Mouse (Mus musculus) myocyte (in vitro differentiated cells): ENCODE results near the gene 1700129C05Rik. TPM values are rescaled to one million over a fixed set of nuclear protein-coding genes. Genes with fewer than 3 reads are reported as not detected.

Experiments
- H3K27me3 ChIP-seq: one replicate; pipeline ENCODE4 v1.6.1; 2011; ENCODE audit not compliant: control insufficient read depth, insufficient read depth, insufficient read length
- H3K36me3 ChIP-seq: one replicate; pipeline ENCODE4 v1.6.1; 2011; ENCODE audit not compliant: control insufficient read depth, insufficient read depth
- H3K4me2 ChIP-seq: one replicate; pipeline ENCODE4 v1.6.1; 2011; ENCODE audit warnings: low read depth, control low read depth
- H3K4me3 ChIP-seq: one replicate; pipeline ENCODE4 v1.5.1; 2011; ENCODE audit warnings: mild to moderate bottlenecking, control low read depth, moderate library complexity
- H3K79me2 ChIP-seq: one replicate; pipeline ENCODE4 v1.6.1; 2011; ENCODE audit not compliant: control insufficient read depth, insufficient read depth
- H3ac ChIP-seq: one replicate; pipeline ENCODE4 v1.6.1; 2011; ENCODE audit not compliant: control insufficient read depth, insufficient read length
- CEBPB ChIP-seq: IDR thresholded peaks from 2 replicates; pipeline ENCODE4 v1.6.1; 2011; ENCODE audit warnings: mild to moderate bottlenecking, moderate library complexity; ENCODE audit not compliant: poor library complexity, insufficient read depth, severe bottlenecking
- E2F4 ChIP-seq: IDR thresholded peaks from one replicate; pipeline ENCODE4 v1.6.1; 2011; ENCODE audit warnings: mild to moderate bottlenecking, control low read depth, moderate library complexity; ENCODE audit not compliant: insufficient read depth
- MAX ChIP-seq: IDR thresholded peaks from one replicate; pipeline ENCODE4 v1.6.1; 2011; ENCODE audit warnings: low read depth, mild to moderate bottlenecking, control low read depth
- MYOD1 ChIP-seq, 3 experiments: IDR thresholded peaks; one replicate each; pipeline ENCODE4 v1.6.1; 2011; ENCODE audit warnings: control low read depth in 2 of 3, low read depth in 2 of 3, mild to moderate bottlenecking in 2 of 3, moderate library complexity in 1 of 3; ENCODE audit not compliant: insufficient read length in 2 of 3, control insufficient read depth in 1 of 3
- MYOG ChIP-seq, 3 experiments: IDR thresholded peaks; one replicate each; pipeline ENCODE4 v1.6.1; 2011; ENCODE audit warnings: control low read depth in 2 of 3, low read depth in 2 of 3, mild to moderate bottlenecking in 2 of 3; ENCODE audit not compliant: insufficient read length in 2 of 3, control insufficient read depth in 1 of 3, insufficient read depth in 1 of 3
- POLR2A ChIP-seq: IDR thresholded peaks from one replicate; pipeline ENCODE4 v1.6.1; 2011; ENCODE audit warnings: low read depth, mild to moderate bottlenecking, control low read depth, moderate library complexity; ENCODE audit not compliant: insufficient read length
- POLR2AphosphoS2 ChIP-seq: IDR thresholded peaks from one replicate; pipeline ENCODE4 v1.6.1; 2011; ENCODE audit warnings: low read depth, control low read depth; ENCODE audit not compliant: insufficient read length
- REST ChIP-seq: IDR thresholded peaks from one replicate; pipeline ENCODE4 v1.6.1; 2011; ENCODE audit warnings: mild to moderate bottlenecking, control low read depth, moderate library complexity; ENCODE audit not compliant: insufficient read depth, insufficient read length
- SRF ChIP-seq: IDR thresholded peaks from one replicate; pipeline ENCODE4 v1.6.1; 2011; ENCODE audit warnings: low read depth; ENCODE audit not compliant: control insufficient read depth, insufficient read length
- TCF12 ChIP-seq: IDR thresholded peaks from one replicate; pipeline ENCODE4 v1.6.1; 2011; ENCODE audit warnings: mild to moderate bottlenecking, control low read depth; ENCODE audit not compliant: poor library complexity, insufficient read depth, severe bottlenecking
- TCF3 ChIP-seq: IDR thresholded peaks from one replicate; pipeline ENCODE4 v1.6.1; 2011; ENCODE audit warnings: low read depth, control low read depth; ENCODE audit not compliant: insufficient read length
- USF1 ChIP-seq: IDR thresholded peaks from one replicate; pipeline ENCODE4 v1.6.1; 2011; ENCODE audit warnings: low read depth, mild to moderate bottlenecking, control low read depth, moderate library complexity
- polyA plus RNA-seq: library from polyadenylated mRNA; unstranded; fragments of >200 nt; fragmentation: generic; extraction: Trizol; gene quantifications from one replicate; pipeline ENCODE4 v1.2.1, GENCODE M21; 2012; ENCODE audit warnings: missing spikeins

Gene 1700129C05Rik
- polyA plus RNA-seq, 1 experiment, result not detected

DNA sequence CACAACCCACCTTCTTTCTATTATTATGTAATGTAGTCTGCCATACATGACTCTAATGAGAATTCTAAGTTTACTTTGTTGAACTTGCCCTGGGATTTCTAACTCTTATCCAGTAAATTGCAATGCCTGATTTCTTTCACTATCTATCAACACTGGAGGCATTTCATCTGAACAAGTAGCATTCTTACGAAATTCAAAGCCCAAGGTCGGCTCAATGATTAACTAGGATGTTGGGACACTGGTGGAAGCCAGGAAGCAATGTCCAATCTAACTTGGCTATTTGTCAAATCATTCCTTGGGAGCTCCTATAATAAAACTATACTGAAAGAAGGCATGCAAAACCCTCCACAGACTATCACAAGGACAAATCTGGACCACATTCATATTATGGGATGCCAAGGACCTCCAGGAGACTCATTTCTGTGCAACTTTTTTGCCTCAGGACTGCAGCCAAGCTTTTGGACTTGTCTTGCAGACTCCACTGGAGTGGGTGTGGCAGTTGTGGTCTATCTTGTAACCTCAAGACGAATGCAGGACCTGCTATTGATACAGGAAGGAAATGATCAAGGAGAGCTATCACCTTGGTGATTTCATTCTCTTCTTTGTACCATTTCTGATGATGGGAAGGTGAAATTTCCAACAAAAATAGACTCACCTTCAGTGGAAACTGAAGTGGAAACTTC is 14.5 kb upstream of the 1700129C05Rik start:
- Histone ChIP-seq H3K4me3 (no peak overlapping the region), H3K27me3 (no peaks in the 10 kb centered on the region), H3K79me2 (no peaks in the 10 kb centered on the region), H3K36me3 (no peaks in the 10 kb centered on the region), H3ac (no peak overlapping the region), H3K4me2 (no peak overlapping the region)
- TF ChIP-seq MYOD1 (IDR thresholded peaks at IDR 0.05; ENCODE audit: control insufficient read depth in 1 of 3, insufficient read length in 2 of 3, low read depth in 2 of 3) (no peak), CEBPB (no peak), POLR2A (no peak), POLR2AphosphoS2 (no peak), MAX (no peak), TCF3 (no peak), MYOG (IDR thresholded peaks at IDR 0.05; ENCODE audit: control insufficient read depth in 1 of 3, insufficient read depth in 1 of 3, insufficient read length in 2 of 3, low read depth in 2 of 3) (no peak), E2F4 (no peak), USF1 (no peak), SRF (no peak), REST (no peak), TCF12 (no peak)

DNA sequence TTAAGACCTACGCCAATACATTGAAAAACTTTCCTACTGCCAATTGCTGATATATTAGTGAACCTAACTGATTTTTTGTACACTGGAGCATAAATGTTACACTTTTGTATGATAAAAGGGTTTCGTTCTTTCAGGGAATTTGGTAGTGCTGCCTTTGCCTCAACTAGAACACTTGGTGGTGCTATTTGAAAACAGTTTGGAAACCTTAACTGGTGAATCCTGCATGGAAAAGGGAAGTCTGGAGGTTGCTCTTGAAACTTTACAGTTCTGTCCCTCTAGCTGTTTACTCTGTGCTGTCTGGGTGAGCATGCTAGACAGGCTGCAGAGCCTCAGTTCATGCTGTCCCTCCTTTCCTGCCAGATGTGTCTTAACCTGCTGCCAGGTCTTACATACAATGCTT is 12.9 kb upstream of the 1700129C05Rik start:
- H3K36me3 ChIP-seq, result no peaks in the 10 kb centered on the region
- no peak overlapping the region for H3K4me3 ChIP-seq
- no peak overlapping the region for H3K4me2 ChIP-seq
- H3K27me3 ChIP-seq, result no peaks in the 10 kb centered on the region
- no peaks in the 10 kb centered on the region for H3K79me2 ChIP-seq
- H3ac ChIP-seq, result no peak overlapping the region
- TF ChIP-seq TCF3 (no peak), USF1 (no peak), SRF (no peak), CEBPB (no peak), TCF12 (no peak), E2F4 (no peak), POLR2A (no peak), POLR2AphosphoS2 (no peak), REST (no peak), MYOD1 (IDR thresholded peaks at IDR 0.05; ENCODE audit: control insufficient read depth in 1 of 3, insufficient read length in 2 of 3, low read depth in 2 of 3) (no peak), MAX (no peak), MYOG (IDR thresholded peaks at IDR 0.05; ENCODE audit: control insufficient read depth in 1 of 3, insufficient read depth in 1 of 3, insufficient read length in 2 of 3, low read depth in 2 of 3) (no peak)

DNA sequence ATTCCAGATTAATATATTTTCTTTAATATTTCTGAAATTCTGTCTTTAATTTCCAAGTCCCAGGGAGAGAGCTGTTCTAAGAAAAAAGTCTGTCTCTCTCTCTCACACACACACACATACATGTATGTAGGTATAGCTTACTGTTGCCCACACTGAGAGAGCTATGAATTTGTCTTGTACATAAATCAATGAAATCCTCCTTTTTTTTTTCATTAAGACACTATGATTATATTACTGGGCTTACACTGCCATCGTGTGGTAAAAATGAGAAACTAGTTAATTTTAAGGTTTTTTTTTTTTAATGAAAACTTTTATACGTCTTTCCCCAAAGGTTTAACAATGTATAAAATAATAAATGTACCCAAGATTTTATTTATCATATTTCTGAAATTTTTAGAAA is 28.4 kb downstream of the 1700129C05Rik start:
- Histone ChIP-seq H3K79me2 (no peaks in the 10 kb centered on the region), H3K27me3 (no peaks in the 10 kb centered on the region), H3K4me2 (no peak overlapping the region), H3K4me3 (no peak overlapping the region), H3K36me3 (no peaks in the 10 kb centered on the region), H3ac (no peak overlapping the region)
- no peak for TF ChIP-seq TCF3
- TF ChIP-seq MAX, result no peak
- no peak for TF ChIP-seq POLR2A
- no peak for TF ChIP-seq POLR2AphosphoS2

DNA sequence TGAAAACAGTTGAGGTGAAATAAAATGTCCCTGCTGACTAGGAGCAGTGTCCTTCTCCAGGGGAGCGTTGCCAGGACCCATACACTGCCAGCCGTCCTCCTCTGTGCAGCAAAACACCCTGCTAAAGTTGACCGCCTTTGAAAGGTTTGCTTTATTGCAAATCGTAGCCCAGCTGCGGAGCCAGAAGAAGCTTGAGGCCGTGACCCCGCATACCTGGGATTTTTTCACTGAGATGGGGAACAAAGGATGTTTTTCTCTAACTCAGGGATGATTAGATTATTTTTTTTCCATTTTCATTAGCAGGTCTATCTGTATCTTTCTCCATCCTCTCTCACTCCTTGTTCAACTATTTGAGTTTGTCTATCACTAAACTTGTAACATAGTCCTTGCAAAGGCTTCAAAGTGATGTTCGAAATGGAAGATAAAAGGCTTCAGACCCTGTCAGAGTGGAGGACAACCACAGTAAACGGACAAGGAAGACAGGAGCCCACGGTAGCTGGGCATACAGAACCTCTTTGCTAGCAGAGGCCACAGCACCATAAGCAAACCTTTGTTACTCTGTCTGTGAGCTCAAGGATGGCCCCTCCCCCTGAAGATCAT is 38.6 kb downstream of the 1700129C05Rik start:
- no peak overlapping the region for H3K4me3 ChIP-seq
- no peak overlapping the region for H3K4me2 ChIP-seq
- no peak for TF ChIP-seq MAX
- no peak for TF ChIP-seq SRF
- TF ChIP-seq MYOD1 (IDR thresholded peaks at IDR 0.05; ENCODE audit: control insufficient read depth in 1 of 3, insufficient read length in 2 of 3, low read depth in 2 of 3), result no peak
- no peak for TF ChIP-seq USF1
- no peak for TF ChIP-seq POLR2A
- no peak for TF ChIP-seq REST
- no peak for TF ChIP-seq POLR2AphosphoS2
- no peak for TF ChIP-seq TCF3
- TF ChIP-seq TCF12, result no peak
- TF ChIP-seq CEBPB, result no peak
- TF ChIP-seq E2F4, result no peak
- TF ChIP-seq MYOG (IDR thresholded peaks at IDR 0.05; ENCODE audit: control insufficient read depth in 1 of 3, insufficient read depth in 1 of 3, insufficient read length in 2 of 3, low read depth in 2 of 3), result no peak
- H3K79me2 ChIP-seq, result no peaks in the 10 kb centered on the region
- no peak overlapping the region for H3ac ChIP-seq
- H3K27me3 ChIP-seq, result no peaks in the 10 kb centered on the region
- H3K36me3 ChIP-seq, result no peaks in the 10 kb centered on the region

DNA sequence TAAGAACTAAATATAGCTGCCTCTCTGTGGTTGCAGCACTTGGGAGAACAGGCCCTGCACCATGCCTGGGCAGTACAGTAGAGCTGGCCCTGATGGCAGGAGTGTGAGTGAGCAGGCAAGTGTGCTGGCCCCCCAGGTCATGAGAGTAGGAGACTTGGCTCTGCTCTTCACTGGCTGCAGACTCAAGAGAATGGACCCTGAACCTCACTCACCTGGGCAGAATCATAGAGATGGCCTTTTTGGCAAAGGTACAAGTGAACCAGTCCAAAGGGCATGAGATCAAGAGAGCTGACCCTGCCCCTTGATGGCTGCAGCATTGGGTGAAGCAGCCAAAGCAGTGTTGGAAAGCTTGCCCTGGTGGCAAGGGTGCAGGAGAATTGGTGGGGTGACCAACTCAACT is 49.1 kb downstream of the 1700129C05Rik start:
- Histone ChIP-seq H3K27me3 (no peaks in the 10 kb centered on the region), H3K36me3 (no peaks in the 10 kb centered on the region), H3K79me2 (no peaks in the 10 kb centered on the region), H3K4me3 (no peak overlapping the region), H3ac (no peak overlapping the region), H3K4me2 (no peak overlapping the region)
- TF ChIP-seq TCF12, result no peak
- TF ChIP-seq POLR2AphosphoS2, result no peak
- TF ChIP-seq MYOG (IDR thresholded peaks at IDR 0.05; ENCODE audit: control insufficient read depth in 1 of 3, insufficient read depth in 1 of 3, insufficient read length in 2 of 3, low read depth in 2 of 3), result no peak
- TF ChIP-seq REST, result no peak
- TF ChIP-seq MYOD1 (IDR thresholded peaks at IDR 0.05; ENCODE audit: control insufficient read depth in 1 of 3, insufficient read length in 2 of 3, low read depth in 2 of 3), result no peak
- no peak for TF ChIP-seq TCF3
- no peak for TF ChIP-seq CEBPB
- TF ChIP-seq E2F4, result no peak
- no peak for TF ChIP-seq USF1
- no peak for TF ChIP-seq MAX
- TF ChIP-seq SRF, result no peak
- TF ChIP-seq POLR2A, result no peak
